Mouse (Mus musculus) liver, postnatal 0 days (tissue): ENCODE results near the gene Vamp2. TPM values are rescaled to one million over a fixed set of nuclear protein-coding genes. Genes with fewer than 3 reads are reported as not detected.

Experiments used
- ATAC-seq: fragments of 200-750 bp; cut with Nextera tagmentation; 2 replicates; pipeline ENCODE4 v1.8.0; 2017; ENCODE audit warnings: mild to moderate bottlenecking, moderate library complexity
- DNase-seq: peaks from one replicate; pipeline ENCODE4 v3.0.0-alpha.2; 2016
- H3K27ac ChIP-seq: fragments of 300-500 bp; sonication (generic); 2 replicates; pipeline ENCODE4 v1.5.1; 2014; ENCODE audit warnings: antibody characterized with exemption, moderate library complexity, mild to moderate bottlenecking, low read depth
- H3K27me3 ChIP-seq: fragments of 300-500 bp; sonication (generic); 2 replicates; pipeline ENCODE4 v1.6.1; 2014; ENCODE audit warnings: low read length, control low read depth, mixed read lengths; ENCODE audit not compliant: insufficient read depth
- H3K36me3 ChIP-seq: fragments of 300-500 bp; sonication (generic); replicated peaks from 2 replicates; pipeline ENCODE4 v1.6.1; 2014; ENCODE audit warnings: mild to moderate bottlenecking, control low read depth, low read length, moderate library complexity, mixed read lengths; ENCODE audit not compliant: insufficient read depth
- H3K4me1 ChIP-seq: fragments of 300-500 bp; sonication (generic); 2 replicates; pipeline ENCODE4 v1.6.1; 2014; ENCODE audit warnings: antibody characterized with exemption, mild to moderate bottlenecking, control low read depth; ENCODE audit not compliant: insufficient read depth
- H3K4me2 ChIP-seq: fragments of 300-500 bp; sonication (generic); 2 replicates; pipeline ENCODE4 v1.6.1; 2014; ENCODE audit warnings: low read depth, mild to moderate bottlenecking, low read length, moderate library complexity, mixed read lengths
- H3K4me3 ChIP-seq: fragments of 300-500 bp; sonication (generic); 2 replicates; pipeline ENCODE4 v1.5.1; 2014; ENCODE audit warnings: low read depth, low read length
- H3K9ac ChIP-seq: fragments of 300-500 bp; sonication (generic); replicated peaks from 2 replicates; pipeline ENCODE4 v1.6.1; 2014; ENCODE audit warnings: mild to moderate bottlenecking, moderate library complexity
- H3K9me3 ChIP-seq: fragments of 300-500 bp; sonication (generic); 2 replicates; pipeline ENCODE4 v1.6.1; 2016; ENCODE audit warnings: mild to moderate bottlenecking, control low read depth, low read length, mixed read lengths
- CTCF ChIP-seq: sonication (generic); IDR thresholded peaks from 2 replicates; pipeline ENCODE4 v1.5.1; 2016; ENCODE audit warnings: antibody characterized with exemption, low read depth
- EP300 ChIP-seq: IDR thresholded peaks from 2 replicates; pipeline ENCODE4 v1.6.1; 2016; ENCODE audit warnings: antibody characterized with exemption, low read depth, mild to moderate bottlenecking
- WGBS: fragments of 180-500 bp; shearing (Covaris S2); extraction: QIAGEN DNeasy Blood & Tissue Kit; methylation state at CpG from one replicate; pipeline ENCODE4 v1.1.7; 2014; ENCODE audit not compliant: insufficient replicate concordance; 5-methylcytosine and 5-hydroxymethylcytosine counted together
- polyA plus RNA-seq: library from polyadenylated mRNA; unstranded; fragments of >200 nt; fragmentation: Nextera tagmentation; extraction: Ambion mirVana; gene quantifications from 2 replicates; pipeline ENCODE4 v1.2.1, GENCODE M21; 2015

Gene Vamp2
- polyA plus RNA-seq, 1 experiment from 2014 or later: 14.2 TPM

DNA sequence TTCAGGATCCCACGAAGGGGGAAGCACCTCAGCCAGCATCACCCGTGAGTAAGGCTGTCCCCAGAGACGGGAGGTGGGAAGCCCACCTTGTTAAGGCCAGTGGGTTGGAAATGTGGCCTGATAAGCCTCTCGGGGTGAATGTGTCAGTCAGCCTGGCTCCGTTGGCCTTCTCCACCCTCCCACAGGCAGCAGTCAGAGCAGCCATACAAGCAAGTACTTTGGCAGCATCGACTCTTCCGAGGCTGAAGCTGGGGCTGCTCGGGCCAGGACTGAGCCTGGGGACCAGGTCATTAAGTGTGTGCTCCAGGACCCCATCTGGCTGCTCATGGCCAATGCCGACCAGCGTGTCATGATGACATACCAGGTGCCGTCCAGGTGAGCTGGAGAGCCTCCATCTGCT is 19.4 kb downstream of the Vamp2 start:
- Histone ChIP-seq H3K27me3 (0 out of 2 replicates have a peak, but pooled peaks cover 3% of the 10 kb centered on the region), H3K4me2 (no peak overlapping the region), H3K27ac (no peak overlapping the region), H3K4me1 (peaks cover 13% of the 10 kb centered on the region; the same call in 1 of the 2 replicates), H3K36me3 (peaks cover 70% of the 10 kb centered on the region), H3K9ac (no peak overlapping the region), H3K4me3 (no peak overlapping the region), H3K9me3 (no peaks in the 10 kb centered on the region)
- TF ChIP-seq EP300 (no peak), CTCF (no peak)
- ATAC-seq: no peak
- DNase-seq: no peak
- WGBS: 90% methylated on average over 11 of the region's 11 CpGs

DNA sequence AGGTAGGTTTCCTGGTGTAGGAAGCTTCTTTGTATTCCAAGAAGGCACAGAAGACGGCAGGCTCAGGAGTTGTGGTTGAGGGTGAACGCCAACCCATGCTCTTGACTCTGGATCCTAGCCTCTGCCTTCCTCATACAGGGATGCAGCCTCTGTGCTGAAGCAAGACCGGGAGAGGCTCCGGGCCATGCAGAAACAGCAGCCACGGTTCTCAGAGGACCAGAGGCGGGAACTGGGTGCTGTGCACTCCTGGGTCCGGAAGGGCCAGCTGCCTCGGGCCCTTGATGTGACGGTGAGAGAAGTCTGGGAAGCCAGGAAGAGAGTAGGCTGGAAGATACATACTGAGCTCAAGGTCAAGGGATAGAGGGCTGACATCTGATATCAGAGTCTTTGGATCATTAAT is 19.9 kb downstream of the Vamp2 start:
- DNase-seq: no peak
- Histone ChIP-seq H3K4me3 (no peak overlapping the region), H3K27me3 (0 out of 2 replicates have a peak, but pooled peaks cover 3% of the 10 kb centered on the region), H3K9me3 (no peaks in the 10 kb centered on the region), H3K36me3 (peaks cover 65% of the 10 kb centered on the region), H3K27ac (no peak overlapping the region), H3K4me2 (no peak overlapping the region), H3K4me1 (peaks cover 13% of the 10 kb centered on the region; the same call in 1 of the 2 replicates), H3K9ac (no peak overlapping the region)
- no peak for ATAC-seq
- WGBS: 88% methylated on average over 9 of the region's 9 CpGs
- TF ChIP-seq EP300: no peak

DNA sequence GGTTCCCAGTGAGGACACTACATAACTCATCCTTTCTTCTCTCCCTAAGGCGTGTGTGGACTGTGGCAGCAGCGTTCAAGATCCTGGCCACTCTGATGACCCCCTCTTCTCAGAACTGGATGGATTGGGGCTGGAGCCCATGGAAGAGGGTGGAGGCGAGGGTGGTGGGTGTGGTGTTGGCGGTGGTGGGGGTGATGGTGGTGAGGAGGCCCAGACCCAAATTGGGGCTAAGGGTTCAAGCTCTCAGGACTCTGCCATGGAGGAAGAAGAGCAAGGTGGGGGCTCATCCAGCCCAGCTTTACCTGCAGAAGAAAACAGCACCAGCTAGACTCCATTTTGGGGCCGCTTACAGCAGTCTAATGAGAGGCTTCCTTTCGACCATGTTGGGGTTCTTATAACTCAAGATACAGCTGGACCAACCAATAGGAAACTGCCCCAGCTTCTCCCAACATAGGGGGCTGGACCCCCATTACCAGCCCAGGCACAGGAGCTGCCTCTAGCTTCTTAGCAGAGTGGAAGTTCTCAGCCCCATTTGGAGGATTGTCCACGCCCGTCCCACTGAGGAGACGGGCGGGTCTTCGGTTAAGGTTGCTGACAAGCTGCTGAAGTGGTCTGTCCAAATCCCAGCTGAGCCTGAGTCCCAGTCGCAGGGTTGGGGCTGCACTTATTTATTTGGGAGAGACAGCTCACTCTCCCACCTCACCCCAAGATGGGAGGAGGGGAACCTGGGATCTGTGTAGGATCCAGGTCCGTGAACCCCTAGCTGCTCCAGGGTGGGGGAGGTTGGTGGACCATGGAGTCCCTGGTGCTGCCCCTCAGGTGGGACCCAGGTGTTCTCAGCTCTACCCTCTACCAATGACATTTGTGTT is 21.0 kb downstream of the Vamp2 start:
- DNase-seq (no peak), ATAC-seq (no peak)
- TF ChIP-seq CTCF: no peak
- TF ChIP-seq EP300: no peak
- no peak overlapping the region for H3K4me2 ChIP-seq
- H3K36me3 ChIP-seq: peaks cover 54% of the 10 kb centered on the region
- 0 out of 2 replicates have a peak, but pooled peaks cover 3% of the 10 kb centered on the region for H3K27me3 ChIP-seq
- WGBS: 79% methylated on average over 13 of the region's 13 CpGs
- H3K9ac ChIP-seq: no peak overlapping the region
- H3K27ac ChIP-seq: no peak overlapping the region
- H3K4me3 ChIP-seq: no peak overlapping the region
- H3K9me3 ChIP-seq: no peaks in the 10 kb centered on the region
- peaks cover 13% of the 10 kb centered on the region; the same call in 1 of the 2 replicates for H3K4me1 ChIP-seq

DNA sequence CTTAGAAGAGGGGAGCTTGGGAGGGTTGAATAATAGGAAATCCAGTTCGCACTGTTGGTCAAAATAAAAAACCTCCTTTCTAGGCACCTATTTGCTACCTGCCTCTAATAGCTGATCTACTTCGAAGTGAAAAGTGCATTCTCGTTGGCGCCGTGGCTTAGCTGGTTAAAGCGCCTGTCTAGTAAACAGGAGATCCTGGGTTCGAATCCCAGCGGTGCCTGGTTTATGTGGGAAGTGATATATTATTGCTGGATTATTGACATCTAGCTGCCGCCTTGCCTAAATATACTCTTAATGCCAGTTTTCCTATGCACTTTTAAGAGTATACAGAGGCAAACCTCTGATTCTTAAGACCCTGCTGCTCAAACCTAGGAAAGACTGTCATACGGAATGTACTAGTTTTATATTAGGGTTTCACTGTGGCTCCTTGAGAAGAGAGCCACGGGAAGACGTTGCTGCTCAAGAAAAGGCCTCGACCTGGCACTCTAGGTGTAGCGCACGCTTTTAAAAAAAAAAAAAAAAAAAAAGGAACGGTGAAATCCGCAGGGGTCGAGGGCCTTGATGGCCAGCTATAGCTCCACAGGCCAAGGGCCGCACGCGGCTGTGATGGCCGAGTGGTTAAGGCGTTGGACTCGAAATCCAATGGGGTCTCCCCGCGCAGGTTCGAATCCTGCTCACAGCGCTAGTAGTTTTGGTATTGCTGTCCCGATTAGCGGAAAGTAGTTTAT is 22.2 kb downstream of the Vamp2 start:
- TF ChIP-seq CTCF (no peak), EP300 (0 out of 2 replicates have a peak, but pooled peaks have one; percentile 6)
- peaks cover 13% of the 10 kb centered on the region; the same call in 1 of the 2 replicates for H3K4me1 ChIP-seq
- DNase-seq (peak; percentile 92), ATAC-seq (peak; percentile 63)
- H3K9me3 ChIP-seq: no peaks in the 10 kb centered on the region
- 0 out of 2 replicates have a peak, but pooled peaks cover 3% of the 10 kb centered on the region for H3K27me3 ChIP-seq
- H3K27ac ChIP-seq: no peak overlapping the region
- peaks cover 42% of the 10 kb centered on the region for H3K36me3 ChIP-seq
- H3K9ac ChIP-seq: 0 out of 2 replicates have a peak overlapping the region, but pooled peaks have one; percentile 3
- peak overlapping the region; percentile 57 for H3K4me2 ChIP-seq
- peak overlapping the region; percentile 27 for H3K4me3 ChIP-seq
- 1% methylated on average over 30 of the region's 30 CpGs for WGBS

DNA sequence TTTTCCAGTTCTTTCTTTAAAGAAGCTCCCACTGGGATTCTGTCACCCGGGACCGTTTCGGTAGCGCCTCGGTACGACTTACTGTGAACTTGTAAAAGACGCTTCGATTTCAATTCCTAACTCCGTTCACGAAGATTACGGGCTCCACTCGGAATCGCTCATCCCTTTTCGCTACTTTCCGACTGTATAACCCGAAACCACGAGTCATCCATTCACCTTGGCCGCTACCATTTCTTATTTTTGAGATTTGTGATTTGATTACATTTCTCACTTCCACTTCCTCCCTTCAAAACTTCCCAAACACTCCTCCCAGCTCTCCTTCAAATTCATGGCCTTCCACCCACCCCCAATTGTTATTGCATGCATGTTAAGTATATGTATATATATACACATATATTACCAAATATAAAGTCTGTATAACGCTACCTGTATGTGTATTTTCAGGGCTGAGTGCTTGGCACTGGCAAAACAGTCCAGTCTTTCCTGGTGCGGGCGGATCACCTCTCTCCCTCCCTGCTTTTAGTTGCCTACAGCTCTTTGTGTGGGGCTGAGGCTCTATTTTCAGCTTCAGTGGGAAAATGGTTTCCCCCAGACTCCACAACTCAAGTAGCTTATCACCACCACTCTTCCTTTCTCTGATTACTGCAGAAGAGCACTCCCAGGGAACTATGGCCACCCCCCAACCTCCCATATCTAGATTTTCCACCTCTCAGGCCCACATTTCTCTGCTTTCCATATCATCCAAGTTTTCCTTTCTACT is 22.9 kb downstream of the Vamp2 start:
- peaks cover 35% of the 10 kb centered on the region for H3K36me3 ChIP-seq
- DNase-seq: no peak
- 12% methylated on average over 21 of the region's 21 CpGs for WGBS
- 0 out of 2 replicates have a peak overlapping the region, but pooled peaks have one; percentile 3 for H3K9ac ChIP-seq
- H3K4me3 ChIP-seq: peak overlapping the region; percentile 27
- peak; percentile 7; the same call in 1 of the 2 replicates for ATAC-seq
- no peak overlapping the region for H3K27ac ChIP-seq
- H3K27me3 ChIP-seq: 0 out of 2 replicates have a peak, but pooled peaks cover 3% of the 10 kb centered on the region
- no peak for TF ChIP-seq CTCF
- H3K4me2 ChIP-seq: peak overlapping the region; percentile 57
- no peaks in the 10 kb centered on the region for H3K9me3 ChIP-seq
- H3K4me1 ChIP-seq: peaks cover 13% of the 10 kb centered on the region; the same call in 1 of the 2 replicates
